Mouse (Mus musculus) cerebellum, adult 2 months (tissue): ENCODE results near the gene Tchh.

Source experiments
- CTCF ChIP-seq: fragments of 200-500 bp; IDR thresholded peaks from 2 replicates; pipeline ENCODE4 v1.5.1; 2011; ENCODE audit warnings: low read depth, mild to moderate bottlenecking, control low read depth, low read length, moderate library complexity, borderline replicate concordance; ENCODE audit not compliant: insufficient read depth
- POLR2A ChIP-seq: fragments of 200-500 bp; IDR thresholded peaks from 2 replicates; pipeline ENCODE4 v1.6.1; 2011; ENCODE audit warnings: low read length, control low read depth, borderline replicate concordance; ENCODE audit not compliant: insufficient read depth

DNA sequence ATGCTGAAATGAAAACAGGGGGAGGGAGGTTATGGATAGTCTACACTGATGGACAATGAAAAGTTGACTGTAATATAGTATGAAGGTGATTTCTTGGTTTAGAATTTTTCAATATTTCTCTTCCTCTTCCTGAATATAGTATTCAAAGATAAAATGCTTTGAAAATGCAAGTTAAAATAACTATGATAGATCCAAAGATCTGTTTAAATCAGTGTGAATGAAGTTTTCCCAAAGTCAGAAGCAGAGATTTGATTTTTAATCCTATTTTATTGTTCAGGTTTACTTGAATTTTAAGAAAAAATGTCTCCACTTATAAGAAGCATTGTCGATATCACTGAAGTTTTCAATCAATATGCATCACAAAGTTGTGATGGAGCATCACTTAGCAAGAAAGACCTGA is at the start of gene Tchh:
- no peak for TF ChIP-seq POLR2A
- TF ChIP-seq CTCF = no peak
